Mouse (Mus musculus): ENCODE data around the gene Setx.

DNA sequence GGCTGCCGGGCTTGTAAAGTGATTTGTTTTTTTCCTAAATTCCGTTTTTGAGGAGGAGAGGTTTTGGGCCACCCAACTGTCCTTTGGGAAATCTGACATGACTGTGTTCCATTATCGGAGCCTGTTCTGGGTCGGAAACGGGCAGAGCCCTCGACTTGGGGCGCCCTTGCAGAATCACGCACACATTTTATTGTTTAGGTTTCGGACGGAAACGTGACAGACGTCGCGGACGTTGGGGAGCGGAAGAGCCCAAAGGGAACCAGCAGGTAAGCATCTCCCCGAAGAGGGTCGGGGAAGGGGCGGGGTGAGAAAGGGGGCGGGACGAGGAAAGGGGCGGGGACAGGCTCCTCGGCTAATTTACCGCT is 572 bp downstream of the Setx start:
- TF ChIP-seq POLR2A (IDR thresholded peaks at IDR 0.05; ENCODE audit: insufficient read depth, low read length): peak; percentile 48
- no peak for TF ChIP-seq EP300 (IDR thresholded peaks at IDR 0.05; ENCODE audit: insufficient read depth, low read depth, low read length)
- TF ChIP-seq CTCF (IDR thresholded peaks at IDR 0.05; ENCODE audit: low read depth, low read length): no peak

Measured in ES-Bruce4 (cell line).